Mouse (Mus musculus) G1E-ER4 (cell line): ENCODE measurements around the gene Ttc27. TPM values are rescaled to one million over a fixed set of nuclear protein-coding genes. Genes with fewer than 3 reads are reported as not detected.

Experiments
- GATA1 ChIP-seq: IDR thresholded peaks from one replicate; pipeline ENCODE4 v1.8.0; 2012; ENCODE audit warnings: low read length, inconsistent platforms
- polyA plus RNA-seq: library from polyadenylated mRNA; stranded (reverse); fragments of >175 nt; gene quantifications from 2 replicates; pipeline ENCODE4 v1.2.3, GENCODE M21; 2012

The Ttc27 gene
- polyA plus RNA-seq, 1 experiment = 30.0 TPM

DNA sequence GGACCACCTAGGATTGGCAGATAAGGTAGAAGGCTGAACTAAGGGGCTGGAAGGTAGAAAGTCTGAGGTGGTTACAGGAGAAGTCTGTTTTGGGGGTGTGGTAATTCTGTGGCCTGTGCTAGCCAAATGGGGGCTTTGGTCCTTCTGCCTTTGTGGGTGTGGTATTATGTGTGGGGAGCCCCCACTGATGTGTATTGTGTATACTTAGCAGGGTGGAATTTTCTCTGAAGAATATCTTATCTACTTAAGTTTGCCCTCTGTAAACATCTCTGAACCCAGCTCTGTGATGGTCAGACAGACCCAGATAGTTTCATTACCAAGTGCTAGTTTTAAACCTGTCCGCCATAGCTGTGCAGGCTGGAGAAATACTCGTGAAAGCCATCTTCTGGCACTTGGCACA is 141.8 kb downstream of the Ttc27 start:
- TF ChIP-seq GATA1 = no peak

DNA sequence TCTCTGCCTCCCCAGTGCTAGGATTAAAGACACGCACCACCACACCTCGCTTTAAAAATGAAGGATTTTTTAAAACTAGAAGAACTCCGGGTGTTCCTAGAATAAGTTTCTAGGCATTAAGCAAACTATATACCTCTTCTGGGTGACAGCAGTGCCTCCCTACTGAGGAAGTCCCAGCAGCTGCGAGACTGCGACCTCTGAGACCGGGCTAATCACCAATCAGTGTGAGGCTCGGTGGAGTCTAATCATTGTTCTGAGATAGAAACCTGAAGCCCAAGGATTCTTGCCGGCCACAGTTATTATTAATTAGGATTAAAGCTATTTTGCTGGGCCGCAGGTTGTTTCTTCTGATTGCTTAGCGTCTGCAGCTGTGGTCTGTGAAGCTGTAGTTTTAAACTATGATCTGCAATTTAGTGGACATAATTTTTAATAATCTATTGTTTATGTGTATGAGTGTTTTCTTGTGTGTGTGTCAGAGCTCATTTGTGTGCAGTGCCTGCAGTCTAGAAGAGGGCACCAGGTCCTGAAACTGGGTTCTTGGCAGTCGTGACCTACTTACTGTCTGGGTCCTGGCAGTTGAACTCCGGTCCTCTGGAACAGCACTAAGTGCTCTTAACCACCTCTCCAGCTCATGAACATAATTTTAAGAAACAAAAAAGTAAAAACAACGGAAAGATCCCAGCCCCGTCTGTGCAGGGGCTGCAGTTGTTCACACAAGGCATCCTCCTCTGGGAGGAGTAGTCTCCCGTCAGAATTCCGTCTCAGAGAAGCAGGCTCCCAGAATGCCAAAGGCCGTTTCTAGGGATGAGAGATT is 142.9 kb downstream of the Ttc27 start:
- no peak for TF ChIP-seq GATA1

DNA sequence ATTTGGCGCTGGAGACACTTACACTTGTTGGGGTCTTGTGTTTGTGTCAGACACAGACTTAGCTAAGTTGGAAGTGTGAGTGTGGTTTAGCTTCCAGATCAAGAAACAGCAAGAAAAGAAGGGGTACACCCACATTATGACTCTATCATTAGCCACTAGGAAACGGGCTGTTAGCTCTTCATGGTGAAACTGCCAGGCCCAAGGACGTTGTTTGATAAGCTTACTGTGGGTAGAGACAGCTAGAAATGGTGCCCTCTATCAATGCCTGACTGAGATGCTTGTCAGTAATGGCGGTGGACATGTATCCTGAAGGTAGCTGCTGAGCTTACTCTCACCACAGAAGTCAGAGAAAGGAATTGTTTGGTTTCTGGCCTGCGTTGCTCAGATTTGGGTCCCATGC is 146.3 kb downstream of the Ttc27 start:
- no peak for TF ChIP-seq GATA1

DNA sequence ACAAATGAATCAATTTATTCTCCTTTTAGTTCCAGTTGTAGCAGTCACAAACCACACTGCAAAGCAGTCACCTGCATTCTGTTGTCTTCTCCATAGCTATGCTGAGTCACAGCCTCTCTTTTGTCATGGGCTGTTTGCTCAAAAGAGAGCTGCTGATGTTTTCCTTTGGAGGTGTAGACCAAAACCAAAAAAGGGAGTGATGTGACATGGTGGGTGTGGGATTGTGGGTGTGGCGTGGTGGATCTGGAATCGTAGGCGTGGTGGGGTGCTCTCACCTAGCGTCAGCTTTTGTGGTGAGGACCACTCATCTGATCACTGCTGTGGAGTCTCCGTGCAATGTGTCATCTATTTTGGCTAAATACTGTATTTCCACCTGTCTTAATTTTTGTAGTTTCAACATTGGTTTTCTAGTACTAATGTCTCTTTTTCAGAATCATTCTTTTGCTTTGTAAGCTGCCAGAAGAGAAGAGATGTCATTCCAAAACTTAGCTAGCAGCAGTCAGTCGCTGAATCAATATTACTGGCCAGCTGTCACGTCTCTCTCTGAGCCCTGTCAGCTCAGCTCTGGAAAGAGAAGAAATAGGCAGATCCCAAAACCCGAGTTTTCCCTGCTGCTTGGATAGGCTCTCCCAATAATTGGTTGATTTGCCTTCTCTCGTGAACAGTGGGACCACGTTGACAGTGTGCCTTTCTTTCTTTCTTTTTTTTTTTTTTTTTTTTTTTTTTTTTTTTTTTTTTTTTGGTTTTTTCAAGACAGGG is 147.4 kb downstream of the Ttc27 start:
- TF ChIP-seq GATA1 = no peak

DNA sequence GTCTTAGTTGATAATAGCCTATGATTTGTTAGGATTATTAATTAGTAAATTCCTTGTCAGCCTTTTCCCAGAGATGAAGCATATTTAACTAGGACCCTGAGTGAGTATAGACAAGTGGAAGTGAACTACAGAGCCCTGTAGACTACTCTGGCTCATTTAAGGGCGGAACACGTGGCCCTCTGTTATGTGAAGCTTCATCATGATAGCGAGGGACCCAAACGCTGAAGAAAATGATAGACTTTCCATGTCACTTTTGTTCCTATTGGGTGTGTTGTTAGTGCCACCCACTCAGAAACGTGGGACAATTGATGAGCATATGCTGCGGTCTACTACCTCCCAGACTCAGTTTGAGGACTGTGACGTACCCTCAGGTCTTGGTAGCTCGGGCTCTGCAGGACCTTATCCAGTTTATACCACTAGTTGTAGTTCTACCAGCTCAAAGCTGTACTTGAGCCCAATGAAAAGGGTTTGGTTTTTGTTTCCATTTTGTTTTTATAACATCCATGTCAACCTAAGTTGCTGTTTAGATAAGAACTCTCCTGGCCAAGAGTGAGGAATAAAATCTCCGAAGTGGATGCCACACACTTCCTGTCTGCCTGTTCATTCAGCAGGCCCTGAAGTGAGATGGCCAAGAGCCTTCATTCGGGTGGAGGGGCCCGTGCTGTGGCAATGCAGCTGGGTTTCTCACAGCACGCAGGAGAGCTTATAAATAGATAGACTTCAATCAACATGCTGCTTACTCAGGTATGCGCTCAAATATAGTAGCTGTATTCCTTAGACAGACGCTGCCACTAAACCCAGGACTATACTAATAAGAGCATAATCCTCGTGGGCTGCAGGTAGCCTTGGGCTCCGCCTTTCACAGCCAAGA is 148.4 kb downstream of the Ttc27 start:
- TF ChIP-seq GATA1 = no peak

DNA sequence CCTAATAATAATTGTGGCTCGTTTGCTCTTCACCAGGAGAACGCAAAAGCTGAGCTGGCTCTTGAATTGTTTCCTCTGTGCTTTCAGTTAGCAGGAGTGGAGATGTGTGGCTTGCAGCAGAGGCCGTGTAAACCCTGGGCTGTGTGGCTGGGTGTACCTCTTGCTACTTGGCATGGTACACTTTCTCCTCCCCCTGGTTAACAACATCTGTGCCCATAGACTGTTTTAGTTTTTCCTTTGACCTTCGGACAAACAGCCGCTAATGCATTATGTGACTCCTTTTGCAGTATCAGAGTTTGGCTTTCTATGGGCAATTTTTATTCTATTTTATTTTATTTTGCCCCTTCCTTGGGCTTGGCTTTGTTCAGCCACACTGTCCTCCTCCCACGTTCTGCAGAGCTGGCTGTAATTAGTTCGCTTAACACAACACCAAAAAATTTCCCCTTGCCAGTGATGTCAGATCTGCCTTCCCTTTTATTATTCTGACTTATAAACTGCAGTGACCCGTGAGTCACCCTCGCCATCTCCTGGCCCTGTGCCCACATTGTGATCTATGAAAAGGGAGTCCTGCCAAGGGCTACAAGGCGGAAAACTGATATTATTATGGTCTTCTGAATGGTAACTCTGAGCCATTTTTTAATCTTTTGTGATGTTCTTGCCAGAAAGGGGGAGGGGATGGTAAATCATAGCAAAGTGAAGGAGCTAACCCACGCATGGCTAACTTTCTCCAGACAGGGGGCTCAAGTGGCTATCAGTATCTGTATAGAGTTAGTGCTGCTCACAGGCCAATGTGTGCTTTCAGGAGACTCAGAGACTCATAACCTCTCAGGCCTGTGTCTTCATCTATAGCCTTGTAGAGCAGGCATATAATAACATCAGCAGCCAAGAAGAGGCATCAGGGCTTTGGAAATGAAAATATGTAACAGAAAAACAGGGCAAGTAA is 149.3 kb downstream of the Ttc27 start:
- no peak for TF ChIP-seq GATA1

DNA sequence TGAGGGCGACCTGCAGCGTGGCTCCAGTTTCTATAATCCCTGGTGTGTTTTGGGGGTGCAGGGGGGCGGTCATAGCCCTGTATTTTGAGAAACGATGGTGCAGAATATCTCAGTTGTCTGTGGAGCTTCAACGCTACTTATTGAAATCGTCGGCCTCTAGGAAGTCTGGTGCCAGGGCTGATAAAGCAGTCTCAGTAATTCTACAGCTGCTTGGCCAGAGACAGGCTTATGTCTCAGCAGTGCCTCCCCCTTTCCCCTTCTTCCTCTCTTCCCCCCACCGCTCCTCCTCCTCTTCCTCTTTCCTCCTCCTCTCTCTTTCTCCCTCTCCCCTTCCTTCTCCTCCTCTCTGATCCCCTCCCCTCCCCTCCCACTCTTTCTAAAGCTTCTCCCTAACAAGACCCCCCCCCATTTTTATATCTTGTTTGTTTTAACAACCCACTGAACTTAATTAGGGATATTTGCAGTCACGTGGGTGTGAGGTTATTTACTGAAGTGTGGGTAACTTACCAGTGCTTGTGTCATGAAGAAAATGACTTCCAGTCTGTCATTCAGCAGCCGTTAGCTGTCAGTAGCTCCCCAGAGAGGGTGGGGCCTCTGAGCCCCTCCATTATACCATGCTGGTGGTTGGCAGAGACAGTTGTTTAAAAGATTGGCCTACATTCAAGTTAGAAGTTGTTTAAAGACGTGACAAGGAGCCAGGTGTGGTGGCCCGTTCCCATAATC is 150.8 kb downstream of the Ttc27 start:
- TF ChIP-seq GATA1 = no peak

DNA sequence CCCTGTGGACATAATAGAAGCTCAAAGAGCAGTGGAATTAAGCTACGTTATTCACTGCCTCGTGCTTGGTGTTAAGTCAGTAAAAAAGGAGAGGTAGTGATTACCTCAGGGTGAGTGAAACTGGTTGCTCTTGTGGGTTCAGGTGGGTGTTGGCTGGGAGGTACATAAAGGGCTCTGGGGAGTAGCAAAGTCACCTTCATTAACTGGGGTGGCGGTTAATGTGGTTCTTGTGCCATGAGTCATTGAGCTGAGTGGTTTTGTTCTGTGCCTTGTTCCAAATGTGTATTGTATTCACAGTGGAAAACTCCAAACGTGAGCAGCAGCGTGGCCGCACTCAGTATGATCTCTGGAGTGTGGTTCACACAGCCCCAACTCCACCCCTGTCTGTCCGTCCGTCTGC is 152.0 kb downstream of the Ttc27 start:
- TF ChIP-seq GATA1 = no peak

DNA sequence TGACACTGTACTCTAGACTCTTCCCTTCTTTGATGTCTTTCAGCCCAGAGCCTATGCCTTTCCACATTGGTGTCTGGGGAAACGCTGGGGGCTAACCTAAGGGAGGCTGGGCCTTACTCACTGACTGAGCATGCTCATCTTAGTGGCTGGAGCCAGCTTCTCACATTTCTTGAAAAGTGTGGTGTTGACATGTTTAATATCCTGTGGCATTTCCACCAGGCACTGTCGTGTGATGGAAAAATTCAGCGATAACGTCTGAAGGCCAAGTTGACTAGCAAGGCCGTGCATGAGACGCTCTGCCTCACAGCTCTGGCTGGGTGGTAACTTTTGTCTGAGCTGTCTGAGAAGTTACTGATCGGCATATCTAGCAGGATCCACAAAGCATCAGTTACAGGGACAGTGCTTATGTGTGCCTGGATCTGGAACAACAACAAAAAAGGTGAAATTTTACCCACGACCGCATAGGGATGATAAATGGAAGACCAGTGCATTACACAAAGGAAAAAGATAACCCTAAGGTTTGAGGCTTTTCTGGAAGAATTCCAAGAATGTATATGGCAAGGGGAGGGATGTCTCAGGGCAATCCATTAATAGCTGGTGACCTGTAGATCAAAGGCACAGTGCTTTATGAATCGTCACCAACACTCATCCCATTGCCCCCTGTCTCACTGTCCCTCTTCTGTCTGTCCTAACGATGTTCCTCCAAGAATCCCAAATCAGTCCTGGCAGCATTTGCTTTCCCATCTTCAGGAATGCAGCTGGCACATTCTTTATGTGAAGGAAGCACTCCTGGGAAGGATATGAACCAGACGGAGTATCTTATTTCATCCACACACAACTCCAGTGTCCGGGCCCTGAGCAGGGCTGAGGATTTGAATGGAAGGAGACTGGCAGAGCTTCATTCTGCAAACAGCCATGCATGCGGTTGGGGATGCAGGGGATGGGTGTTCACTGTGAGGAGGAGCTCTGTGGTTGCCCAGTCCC is 152.9 kb downstream of the Ttc27 start:
- no peak for TF ChIP-seq GATA1

DNA sequence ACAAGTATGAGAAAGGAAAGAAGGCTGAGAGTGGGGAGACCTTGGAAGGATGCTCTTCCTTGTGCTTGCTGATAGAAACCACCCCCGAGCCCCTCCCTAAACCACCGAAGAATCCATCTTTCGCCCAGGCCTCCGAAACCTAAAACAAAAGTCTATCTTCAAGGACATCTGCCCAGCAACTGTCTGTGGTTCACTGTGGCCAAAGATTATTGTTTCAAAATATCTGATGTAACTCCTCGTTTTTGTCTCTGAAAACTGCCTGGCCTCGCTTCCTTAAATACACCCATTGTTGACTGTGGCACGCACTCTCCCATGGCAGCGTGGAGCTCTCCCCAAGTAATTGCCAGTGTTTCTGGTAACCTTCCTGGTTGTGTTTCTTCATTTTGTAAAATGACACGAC is 155.0 kb downstream of the Ttc27 start:
- no peak for TF ChIP-seq GATA1

DNA sequence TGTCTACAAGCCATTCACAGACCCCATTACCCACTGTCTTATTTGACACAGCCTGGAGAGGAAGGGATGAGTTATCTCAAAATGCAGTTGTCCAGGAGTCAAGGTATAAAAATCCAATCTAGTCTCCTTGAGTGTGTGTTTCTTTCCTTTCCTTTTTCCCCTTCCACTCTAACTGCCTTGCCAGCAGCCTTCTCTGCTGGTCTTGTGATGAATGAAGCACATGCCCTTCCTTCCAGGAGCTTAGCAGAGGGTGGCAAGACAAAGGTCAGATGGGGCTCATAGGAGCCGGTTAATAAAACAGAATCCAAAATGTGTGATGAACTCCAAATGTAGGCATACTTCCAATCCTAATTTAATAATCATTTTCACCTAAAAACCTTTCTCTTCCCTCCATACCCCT is 156.2 kb downstream of the Ttc27 start:
- no peak for TF ChIP-seq GATA1

DNA sequence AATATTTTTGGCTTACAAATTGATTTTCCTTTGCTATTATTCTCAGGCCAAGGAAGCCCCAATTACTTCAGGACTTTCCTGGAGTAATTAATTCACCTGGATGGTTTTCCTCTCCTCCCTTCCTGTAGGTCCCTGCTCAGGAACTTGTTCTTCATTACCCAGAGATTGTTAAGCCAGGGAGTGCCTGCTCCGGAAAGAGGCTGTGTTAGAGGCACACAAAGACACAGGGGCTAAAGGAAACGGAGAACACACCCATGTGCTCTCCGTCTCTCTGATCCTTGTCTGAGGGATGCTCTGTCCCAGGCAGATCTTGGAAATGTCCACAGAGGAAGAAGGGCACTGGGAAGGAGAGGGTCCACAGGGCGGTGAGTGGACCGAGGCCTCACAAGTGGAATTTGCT is 158.2 kb downstream of the Ttc27 start:
- no peak for TF ChIP-seq GATA1

DNA sequence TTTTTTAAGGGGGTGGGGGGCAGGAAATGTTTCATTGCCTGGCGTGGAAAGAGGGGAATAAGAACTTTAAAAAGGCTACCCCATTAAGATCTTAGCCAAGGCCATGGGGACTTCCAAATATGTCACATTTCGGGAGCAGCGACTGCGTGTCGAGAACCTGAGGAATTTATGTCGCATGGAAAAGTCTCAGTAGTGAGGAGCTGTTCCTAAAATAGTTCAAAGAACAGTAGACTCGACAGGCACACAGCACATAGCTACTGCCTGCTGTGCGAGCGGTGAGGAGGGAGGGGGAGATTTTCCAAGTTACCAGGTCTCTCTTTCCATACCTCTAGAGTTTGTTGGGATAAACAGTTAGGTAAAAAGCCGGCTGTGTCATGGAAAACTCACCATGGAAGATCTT is 159.4 kb downstream of the Ttc27 start:
- no peak for TF ChIP-seq GATA1
